Mouse (Mus musculus) spleen, postnatal 36 days (tissue): ENCODE results near the gene Rbm26.

Source experiments
- DNase-seq, 2 experiments: peaks; one replicate each; pipeline ENCODE4 v3.0.0; 2022; ENCODE audit warnings: low spot score in 2 of 2, mixed read lengths in 1 of 2

The Rbm26 gene

DNA sequence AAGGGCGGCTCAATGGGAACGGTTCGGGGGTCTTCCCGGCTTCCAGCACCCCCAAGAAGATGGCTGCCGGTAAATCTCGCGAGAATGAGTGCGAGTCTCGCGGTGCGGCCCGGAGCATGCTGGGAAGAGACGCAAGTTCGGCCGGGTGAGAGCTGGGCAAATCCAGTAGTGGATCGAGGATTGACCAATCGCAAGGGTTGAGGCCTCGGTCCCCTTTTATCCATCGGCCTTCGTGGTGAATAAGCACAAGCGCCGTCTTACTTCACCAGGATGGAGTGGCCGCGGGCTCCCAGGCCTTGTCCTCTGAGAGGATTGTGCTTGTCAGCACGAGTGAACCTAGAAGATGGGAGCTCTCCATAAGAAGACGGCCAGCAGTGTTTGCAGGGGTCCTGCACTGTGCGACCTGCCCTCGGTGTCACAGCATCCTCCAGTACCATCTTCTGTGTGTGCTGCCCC is at the start of gene Rbm26:
TSS of gene Rbm26 (minus strand) at position 90 of the 456 bp plus-strand sequence.
- peak; percentile 93 to 94 for DNase-seq

GRCm38 (mm10) chr14:105225790-105226189 is 48.7 kb upstream of the Rbm26 start:
- no peak for DNase-seq

DNA sequence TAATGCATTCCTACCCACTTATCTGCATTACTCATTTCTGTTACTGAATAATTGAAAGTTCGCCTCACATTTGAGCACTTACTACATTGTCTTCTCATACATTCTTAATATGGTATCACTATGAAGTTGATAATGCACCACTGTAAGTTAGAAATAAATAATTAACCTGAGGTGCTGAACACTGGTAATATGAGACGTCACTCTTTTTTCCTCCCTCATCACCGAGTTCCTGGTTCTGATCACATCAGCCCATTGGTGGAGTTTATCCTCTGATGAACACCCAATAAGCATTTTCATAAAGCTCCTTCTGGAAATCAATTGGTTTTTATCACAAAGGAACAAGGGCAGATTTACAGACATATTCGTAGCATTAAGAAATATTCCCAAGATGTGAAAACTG is 45.1 kb upstream of the Rbm26 start:
- DNase-seq = no peak

GRCm38 (mm10) chr14:105219525-105220376 is 42.6 kb upstream of the Rbm26 start:
- no peak for DNase-seq

- peak; percentile 10 to 18 for DNase-seq
Measured at GRCm38 (mm10) chr14:105198401-105198800, 21.3 kb upstream of the Rbm26 start.

DNA sequence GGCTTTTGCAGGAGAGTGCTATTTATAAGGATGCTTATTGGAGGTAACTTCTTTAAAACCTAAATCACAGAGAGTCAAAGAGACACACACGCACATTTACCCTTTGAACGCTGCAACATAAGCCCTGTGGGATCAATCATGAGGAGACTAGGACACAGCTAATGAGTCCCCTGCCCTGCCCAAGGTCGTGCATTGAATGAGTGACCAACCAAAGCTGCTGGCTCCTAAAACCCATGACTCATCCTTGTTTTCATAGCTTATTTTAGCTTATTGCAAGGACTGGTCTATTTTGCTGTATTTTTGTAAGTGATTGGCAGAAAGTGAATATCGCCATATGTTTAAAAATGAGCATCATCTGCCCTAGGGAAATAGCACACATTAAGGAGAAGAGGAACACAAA is 17.6 kb upstream of the Rbm26 start:
- DNase-seq = no peak

DNA sequence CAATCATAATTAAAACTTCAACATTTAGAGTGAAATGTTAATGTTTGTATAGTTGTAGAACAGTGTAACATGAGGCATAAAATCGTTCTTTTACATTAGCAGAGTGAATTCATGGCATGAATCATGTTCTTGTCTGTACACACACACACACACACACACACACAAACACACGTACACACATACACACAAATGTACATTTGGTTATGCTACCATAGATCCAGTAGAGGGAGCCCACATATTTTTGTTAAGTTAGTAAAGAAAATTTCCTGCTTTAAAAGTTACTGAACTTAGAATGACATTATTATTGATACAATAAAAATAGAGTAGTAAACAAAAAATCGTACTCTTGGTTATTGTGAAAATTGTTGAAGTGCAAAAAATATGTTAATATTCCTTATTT is 7.7 kb upstream of the Rbm26 start:
- no peak for DNase-seq

DNA sequence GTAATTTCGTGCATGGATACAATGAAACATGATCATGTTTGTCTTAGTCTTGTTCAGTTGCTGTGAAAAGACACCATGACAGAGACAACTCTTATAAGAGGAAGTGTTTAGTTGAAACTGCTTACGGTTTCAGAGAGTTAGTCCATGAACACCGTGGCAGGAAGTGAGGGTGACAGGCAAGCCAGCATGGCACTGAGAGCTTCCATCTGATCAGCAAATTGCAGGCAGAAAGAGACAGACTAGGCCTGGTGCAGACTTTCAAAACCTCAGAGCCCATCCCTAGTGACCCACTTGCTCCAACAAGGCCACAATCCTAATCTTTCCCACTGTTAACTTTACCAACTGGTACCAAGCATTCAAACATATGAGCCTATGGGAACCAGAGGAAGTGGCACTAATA is 5.7 kb upstream of the Rbm26 start:
- DNase-seq = no peak

DNA sequence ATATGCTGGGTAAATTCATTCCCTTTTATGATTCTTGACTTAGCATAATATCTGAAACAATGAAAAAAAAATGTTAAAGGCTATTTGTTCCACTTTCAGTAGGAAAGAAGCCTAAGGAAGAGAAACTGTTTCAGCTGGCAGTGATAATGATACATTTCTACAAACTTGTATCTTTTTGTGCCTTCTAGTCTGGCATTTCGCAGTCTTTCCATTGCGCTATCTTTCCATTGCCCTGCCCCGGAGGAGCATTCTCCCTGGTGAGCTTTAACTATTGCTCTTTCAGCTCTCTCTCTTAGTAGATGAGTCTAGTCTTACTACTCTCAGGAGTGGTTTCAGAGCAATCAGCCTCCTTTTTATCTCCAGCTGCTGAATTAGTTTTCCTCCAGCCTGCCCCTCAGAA is 2.6 kb upstream of the Rbm26 start:
- DNase-seq = no peak

DNA sequence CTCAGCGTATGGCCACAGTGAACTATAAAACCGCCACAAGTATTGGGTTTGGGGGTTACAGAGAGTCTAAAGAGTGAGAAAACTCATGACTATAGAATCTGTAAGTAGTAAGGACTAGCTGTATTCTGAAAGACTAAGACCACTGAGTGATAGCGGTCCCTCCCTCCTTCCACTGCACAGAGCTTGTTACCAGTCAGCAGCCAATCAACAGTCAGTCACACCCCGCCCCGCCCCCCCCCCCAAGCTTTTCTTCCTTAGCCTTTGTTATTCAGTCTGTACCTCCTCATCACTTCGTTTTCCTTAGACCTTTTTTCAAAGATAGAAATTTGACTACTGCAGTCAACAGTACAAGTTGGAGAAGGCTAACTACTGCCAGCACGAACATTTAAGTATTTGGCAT is 1.9 kb upstream of the Rbm26 start:
- no peak for DNase-seq

GRCm38 (mm10) chr14:105176381-105177168 is 552 bp downstream of the Rbm26 start:
- DNase-seq = peak in 1 of 2 experiments; percentile 33

GRCm38 (mm10) chr14:105167181-105167580 is 9.9 kb downstream of the Rbm26 start:
- DNase-seq = no peak

GRCm38 (mm10) chr14:105164793-105165192 is 12.3 kb downstream of the Rbm26 start:
- DNase-seq = peak; percentile 45 to 53

DNA sequence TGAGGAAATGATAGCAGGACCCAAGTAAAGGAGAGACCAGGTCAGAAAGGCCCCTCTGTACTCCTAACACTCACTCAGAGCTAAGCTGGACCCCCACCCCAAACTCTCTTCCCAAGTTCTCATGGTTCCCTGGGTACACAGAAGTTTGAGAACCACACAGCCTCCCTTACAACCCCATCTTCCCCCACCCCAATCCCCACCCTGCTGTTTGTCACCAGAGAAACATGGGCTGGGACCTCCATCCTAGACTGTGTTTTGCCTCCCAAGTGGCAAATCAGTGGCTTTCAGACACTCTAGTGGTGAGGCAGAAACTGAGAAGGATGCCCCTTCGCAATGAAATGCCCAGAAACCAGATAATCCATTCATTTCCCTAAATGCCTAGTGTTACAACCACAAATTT is 15.8 kb downstream of the Rbm26 start:
- DNase-seq = no peak

GRCm38 (mm10) chr14:105158526-105158925 is 18.6 kb downstream of the Rbm26 start:
- no peak for DNase-seq

GRCm38 (mm10) chr14:105134076-105134475 is 43.1 kb downstream of the Rbm26 start:
- DNase-seq = no peak

DNA sequence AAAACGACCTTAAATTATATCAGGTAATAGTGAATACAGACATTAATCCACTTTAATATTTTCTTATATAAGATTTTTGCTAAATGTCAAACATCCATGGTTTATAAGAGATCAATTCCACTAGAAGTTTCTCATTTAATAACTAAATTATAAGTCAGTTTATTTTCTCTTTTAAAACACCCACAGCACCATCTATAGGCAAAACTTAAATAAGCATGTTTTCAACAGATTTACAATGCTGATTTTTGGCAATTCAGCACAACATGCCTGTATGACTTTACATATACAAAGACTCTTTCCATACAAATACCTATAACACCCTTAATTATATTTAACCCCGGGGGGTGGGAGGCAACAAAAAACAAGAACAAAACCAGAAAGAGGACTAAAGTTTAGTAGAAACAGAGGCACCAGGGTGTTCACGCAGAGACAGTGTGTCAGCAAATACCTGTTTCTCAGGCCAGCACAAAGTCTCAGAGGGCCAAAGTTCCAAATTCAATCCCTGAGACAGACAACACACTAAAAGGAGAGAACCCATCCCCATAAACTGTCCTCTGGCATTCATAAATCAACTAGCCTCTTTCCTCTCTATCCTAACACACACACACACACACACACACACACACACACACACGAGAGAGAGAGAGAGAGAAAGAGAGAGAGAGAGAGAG is 49.3 kb downstream of the Rbm26 start:
- no peak for DNase-seq

- DNase-seq = no peak
Measured at GRCm38 (mm10) chr14:105124513-105124912, 52.6 kb downstream of the Rbm26 start.

GRCm38 (mm10) chr14:105115402-105115801 is 61.7 kb downstream of the Rbm26 start:
- no peak for DNase-seq

DNA sequence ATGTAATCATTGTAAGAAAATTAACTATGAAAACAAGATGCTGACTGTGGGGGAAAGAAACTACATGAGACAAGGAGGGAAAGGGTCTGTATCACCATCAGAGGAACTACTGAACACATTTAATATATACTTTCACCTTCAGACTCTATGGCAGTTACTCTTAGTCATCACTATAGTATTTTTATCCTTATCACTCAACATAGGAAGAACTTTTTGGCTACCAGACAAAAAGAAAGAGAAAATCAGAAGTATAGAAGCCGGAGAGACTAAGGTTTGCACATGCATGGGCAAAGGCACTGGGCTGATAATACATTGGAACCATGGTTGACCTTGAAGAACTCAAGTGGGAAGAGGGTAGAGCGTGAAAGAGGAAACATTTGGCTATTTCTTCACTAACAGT is 70.9 kb downstream of the Rbm26 start:
- DNase-seq = no peak

- no peak for DNase-seq
Measured at GRCm38 (mm10) chr14:105098861-105099260, 78.3 kb downstream of the Rbm26 start.

DNA sequence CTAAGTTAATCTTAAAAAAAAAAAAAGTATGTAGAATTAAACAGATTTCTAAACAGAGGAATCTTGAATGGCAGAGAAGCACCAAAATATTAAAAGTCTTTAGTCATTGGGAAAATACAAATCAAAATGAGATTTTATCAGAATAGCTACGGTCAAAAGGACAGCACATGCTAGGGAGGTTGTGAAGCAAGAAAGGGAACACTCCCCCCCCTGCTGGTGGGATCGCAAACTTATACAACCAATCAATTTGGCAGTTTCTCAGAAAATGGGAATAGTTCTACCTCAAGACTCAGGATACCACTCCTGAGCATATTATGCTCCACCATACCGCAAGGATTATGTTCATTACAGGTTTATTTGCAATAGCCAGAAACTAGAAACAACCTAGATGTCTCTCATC is 80.9 kb downstream of the Rbm26 start:
- DNase-seq = no peak
